Mouse (Mus musculus) neural tube, embryonic 11.5 days (tissue): ENCODE results near the gene Pex14. TPM values are rescaled to one million over a fixed set of nuclear protein-coding genes. Genes with fewer than 3 reads are reported as not detected.

Source experiments
- ATAC-seq: fragments of 200-750 bp; cut with Nextera tagmentation; 2 replicates; pipeline ENCODE4 v1.8.0; 2017; ENCODE audit warnings: moderate number of reproducible peaks, mild to moderate bottlenecking, moderate TSS enrichment, moderate library complexity; ENCODE audit not compliant: insufficient read depth, low FRiP score, low TSS enrichment
- DNase-seq: peaks from one replicate; pipeline ENCODE4 v3.0.0-alpha.2; 2015; ENCODE audit warnings: low spot score
- H3K27ac ChIP-seq: fragments of 300-500 bp; sonication (generic); 2 replicates; pipeline ENCODE4 v1.5.1; 2014; ENCODE audit warnings: low read depth, mild to moderate bottlenecking, low read length
- H3K27me3 ChIP-seq: fragments of 300-500 bp; sonication (generic); 2 replicates; pipeline ENCODE4 v1.6.1; 2014; ENCODE audit warnings: mild to moderate bottlenecking, low read length, mixed read lengths; ENCODE audit not compliant: control insufficient read depth, insufficient read depth
- H3K36me3 ChIP-seq: fragments of 300-500 bp; sonication (generic); 2 replicates; pipeline ENCODE4 v1.6.1; 2014; ENCODE audit warnings: mild to moderate bottlenecking, low read length, moderate library complexity, mixed read lengths; ENCODE audit not compliant: control insufficient read depth, insufficient read depth
- H3K4me1 ChIP-seq: fragments of 300-500 bp; sonication (generic); 2 replicates; pipeline ENCODE4 v1.6.1; 2014; ENCODE audit warnings: low read length, mixed read lengths; ENCODE audit not compliant: control insufficient read depth, insufficient read depth
- H3K4me2 ChIP-seq: fragments of 300-500 bp; sonication (generic); 2 replicates; pipeline ENCODE4 v1.6.1; 2014; ENCODE audit warnings: low read depth, mild to moderate bottlenecking, moderate library complexity
- H3K4me3 ChIP-seq: fragments of 300-500 bp; sonication (generic); 2 replicates; pipeline ENCODE4 v1.5.1; 2014; ENCODE audit warnings: low read depth, low read length
- H3K9ac ChIP-seq: fragments of 300-500 bp; sonication (generic); 2 replicates; pipeline ENCODE4 v1.6.1; 2014; ENCODE audit warnings: mild to moderate bottlenecking, low read length
- H3K9me3 ChIP-seq: fragments of 300-500 bp; sonication (generic); 2 replicates; pipeline ENCODE4 v1.6.1; 2016; ENCODE audit warnings: low read length; ENCODE audit not compliant: control insufficient read depth
- WGBS: fragments of 180-500 bp; shearing (Covaris S2); extraction: QIAGEN DNeasy Blood & Tissue Kit; methylation state at CpG from one replicate; pipeline ENCODE4 v1.1.7; 2014; 5-methylcytosine and 5-hydroxymethylcytosine counted together
- polyA plus RNA-seq: library from polyadenylated mRNA; unstranded; fragments of >200 nt; fragmentation: Nextera tagmentation; extraction: Ambion mirVana; gene quantifications from 2 replicates; pipeline ENCODE4 v1.2.1, GENCODE M21; 2014

Pex14 gene
- polyA plus RNA-seq, 1 experiment from 2014 or later, result 43.0 TPM

- Histone ChIP-seq H3K9me3 (no peaks in the 10 kb centered on the region), H3K36me3 (no peaks in the 10 kb centered on the region), H3K27me3 (no peaks in the 10 kb centered on the region), H3K27ac (0 out of 2 replicates have a peak overlapping the region, but pooled peaks have one; percentile 44), H3K9ac (no peak overlapping the region), H3K4me3 (no peak overlapping the region), H3K4me2 (no peak overlapping the region), H3K4me1 (peaks cover 13% of the 10 kb centered on the region)
- DNase-seq, result peak; percentile 41
- 35% methylated on average over 9 of the region's 9 CpGs for WGBS
- ATAC-seq, result peak; percentile 60; the same call in 1 of the 2 replicates
These were observed 63.1 kb downstream of the Pex14 start for GRCm38 (mm10) chr4:149036592-149036991.

GRCm38 (mm10) chr4:149031507-149031906 lies 68.2 kb downstream of the Pex14 start:
- no peaks in the 10 kb centered on the region for H3K27me3 ChIP-seq
- no peak overlapping the region for H3K9ac ChIP-seq
- H3K9me3 ChIP-seq, result no peaks in the 10 kb centered on the region
- H3K4me3 ChIP-seq, result no peak overlapping the region
- WGBS, result 82% methylated on average over 4 of the region's 4 CpGs
- H3K36me3 ChIP-seq, result no peaks in the 10 kb centered on the region
- no peak overlapping the region for H3K4me2 ChIP-seq
- H3K4me1 ChIP-seq, result peaks cover 5% of the 10 kb centered on the region
- H3K27ac ChIP-seq, result no peak overlapping the region
- ATAC-seq (no peak), DNase-seq (no peak)

- Histone ChIP-seq H3K4me3 (no peak overlapping the region), H3K9ac (no peak overlapping the region), H3K4me1 (peaks cover 5% of the 10 kb centered on the region), H3K27ac (no peak overlapping the region), H3K36me3 (no peaks in the 10 kb centered on the region), H3K27me3 (no peaks in the 10 kb centered on the region), H3K4me2 (no peak overlapping the region), H3K9me3 (no peaks in the 10 kb centered on the region)
- no peak for ATAC-seq
- 32% methylated on average over 9 of the region's 9 CpGs for WGBS
- no peak for DNase-seq
These were observed 72.1 kb downstream of the Pex14 start for GRCm38 (mm10) chr4:149027571-149027970.

- no peak for ATAC-seq
- WGBS, result 82% methylated on average over 10 of the region's 10 CpGs
These were observed 74.4 kb downstream of the Pex14 start for GRCm38 (mm10) chr4:149025242-149025641.

GRCm38 (mm10) chr4:149021021-149021420 lies 78.7 kb downstream of the Pex14 start:
- no peak for ATAC-seq
- Histone ChIP-seq H3K9ac (no peak overlapping the region), H3K27ac (no peak overlapping the region), H3K36me3 (no peaks in the 10 kb centered on the region), H3K4me2 (no peak overlapping the region), H3K27me3 (no peaks in the 10 kb centered on the region), H3K4me1 (no peaks in the 10 kb centered on the region; the same call in 1 of the 2 replicates), H3K9me3 (no peaks in the 10 kb centered on the region), H3K4me3 (no peak overlapping the region)
- no peak for DNase-seq

More at GRCm38 (mm10) chr4:149025242-149025641, 74.4 kb downstream of the Pex14 start:
- H3K4me1 ChIP-seq, result peaks cover 5% of the 10 kb centered on the region
- H3K27ac ChIP-seq, result no peak overlapping the region
- no peak overlapping the region for H3K4me3 ChIP-seq
- no peaks in the 10 kb centered on the region for H3K27me3 ChIP-seq
- H3K9ac ChIP-seq, result no peak overlapping the region
- H3K36me3 ChIP-seq, result no peaks in the 10 kb centered on the region
- no peak for DNase-seq
- H3K4me2 ChIP-seq, result no peak overlapping the region
- H3K9me3 ChIP-seq, result no peaks in the 10 kb centered on the region

GRCm38 (mm10) chr4:149019456-149019855 lies 80.2 kb downstream of the Pex14 start:
- no peaks in the 10 kb centered on the region for H3K36me3 ChIP-seq
- H3K9me3 ChIP-seq, result no peaks in the 10 kb centered on the region
- no peak for ATAC-seq
- H3K27ac ChIP-seq, result no peak overlapping the region
- H3K9ac ChIP-seq, result no peak overlapping the region
- H3K27me3 ChIP-seq, result no peaks in the 10 kb centered on the region
- WGBS, result 75% methylated on average over 6 of the region's 6 CpGs
- no peaks in the 10 kb centered on the region; the same call in 1 of the 2 replicates for H3K4me1 ChIP-seq
- H3K4me3 ChIP-seq, result no peak overlapping the region
- H3K4me2 ChIP-seq, result no peak overlapping the region
- no peak for DNase-seq

GRCm38 (mm10) chr4:149006756-149007155 lies 92.9 kb downstream of the Pex14 start:
- no peak overlapping the region for H3K4me3 ChIP-seq
- WGBS, result 90% methylated on average over 6 of the region's 6 CpGs
- no peak overlapping the region for H3K9ac ChIP-seq
- no peaks in the 10 kb centered on the region for H3K4me1 ChIP-seq
- DNase-seq (no peak), ATAC-seq (no peak)
- H3K27me3 ChIP-seq, result no peaks in the 10 kb centered on the region
- no peak overlapping the region for H3K27ac ChIP-seq
- H3K9me3 ChIP-seq, result no peaks in the 10 kb centered on the region
- no peaks in the 10 kb centered on the region for H3K36me3 ChIP-seq
- no peak overlapping the region for H3K4me2 ChIP-seq

GRCm38 (mm10) chr4:149006107-149006506 lies 93.6 kb downstream of the Pex14 start:
- Histone ChIP-seq H3K9ac (no peak overlapping the region), H3K36me3 (no peaks in the 10 kb centered on the region), H3K27me3 (no peaks in the 10 kb centered on the region), H3K4me3 (no peak overlapping the region), H3K4me2 (no peak overlapping the region), H3K27ac (no peak overlapping the region), H3K4me1 (no peaks in the 10 kb centered on the region), H3K9me3 (no peaks in the 10 kb centered on the region)
- ATAC-seq (no peak), DNase-seq (no peak)
- WGBS, result 91% methylated on average over 3 of the region's 3 CpGs

- DNase-seq (no peak), ATAC-seq (no peak)
- Histone ChIP-seq H3K9me3 (no peaks in the 10 kb centered on the region), H3K27ac (no peak overlapping the region), H3K36me3 (no peaks in the 10 kb centered on the region), H3K9ac (no peak overlapping the region), H3K4me1 (no peaks in the 10 kb centered on the region), H3K27me3 (no peaks in the 10 kb centered on the region), H3K4me3 (no peak overlapping the region), H3K4me2 (no peak overlapping the region)
- WGBS, result 94% methylated on average over 11 of the region's 11 CpGs
These were observed 97.1 kb downstream of the Pex14 start for GRCm38 (mm10) chr4:149002441-149003093.
